Mouse (Mus musculus) midbrain, embryonic 10.5 days (tissue): Measurements from ENCODE around the gene Hoxa1. TPM values are rescaled to one million over a fixed set of nuclear protein-coding genes. Genes with fewer than 3 reads are reported as not detected.

Source experiments
- DNase-seq: peaks from one replicate; pipeline ENCODE4 v3.0.0-alpha.2; 2017; ENCODE audit warnings: low spot score
- H3K27ac ChIP-seq: fragments of 300-500 bp; sonication (generic); replicated peaks from 2 replicates; pipeline ENCODE4 v1.5.1; 2016; ENCODE audit warnings: mild to moderate bottlenecking
- H3K27me3 ChIP-seq: fragments of 300-500 bp; sonication (generic); 2 replicates; pipeline ENCODE4 v1.6.1; 2016; ENCODE audit warnings: low read depth, mild to moderate bottlenecking; ENCODE audit not compliant: poor library complexity, severe bottlenecking
- H3K36me3 ChIP-seq: fragments of 300-500 bp; sonication (generic); 2 replicates; pipeline ENCODE4 v1.6.1; 2016; ENCODE audit warnings: mild to moderate bottlenecking, moderate library complexity
- H3K4me1 ChIP-seq: fragments of 300-500 bp; sonication (generic); 2 replicates; pipeline ENCODE4 v1.6.1; 2016
- H3K4me3 ChIP-seq: fragments of 300-500 bp; sonication (generic); 2 replicates; pipeline ENCODE4 v1.5.1; 2016; ENCODE audit warnings: mild to moderate bottlenecking, moderate library complexity
- H3K9me3 ChIP-seq: fragments of 300-500 bp; sonication (generic); replicated peaks from 2 replicates; pipeline ENCODE4 v1.6.1; 2016; ENCODE audit warnings: mild to moderate bottlenecking
- WGBS: fragments of 180-500 bp; shearing (Covaris S2); methylation state at CpG from one replicate; pipeline ENCODE4 v1.1.7; 2016; 5-methylcytosine and 5-hydroxymethylcytosine counted together
- polyA plus RNA-seq: library from polyadenylated mRNA; unstranded; fragments of >200 nt; fragmentation: Nextera tagmentation; extraction: Ambion mirVana; gene quantifications from 2 replicates; pipeline ENCODE4 v1.2.1, GENCODE M21; 2016

Gene Hoxa1
- polyA plus RNA-seq, 1 experiment from 2014 or later, result 0.47 TPM

GRCm38 (mm10) chr6:52165441-52166370 lies 7.6 kb upstream of the Hoxa1 start:
- no peaks in the 10 kb centered on the region for H3K9me3 ChIP-seq
- peaks cover 5% of the 10 kb centered on the region for H3K4me1 ChIP-seq
- H3K27me3 ChIP-seq, result peaks cover 100% of the 10 kb centered on the region
- H3K4me3 ChIP-seq, result no peak overlapping the region
- WGBS, result under 1% methylated on average over 28 of the region's 28 CpGs
- DNase-seq, result peak; percentile 62
- H3K27ac ChIP-seq, result no peak overlapping the region
- no peaks in the 10 kb centered on the region for H3K36me3 ChIP-seq

- peak; percentile 46 for DNase-seq
- peaks cover 100% of the 10 kb centered on the region for H3K27me3 ChIP-seq
- H3K4me1 ChIP-seq, result peaks cover 13% of the 10 kb centered on the region
Measured at GRCm38 (mm10) chr6:52164626-52165440, 6.7 kb upstream of the Hoxa1 start, which contains the start of gene Hoxa2. Gene Hoxa2 (minus strand): TSS chr6:52164831.

GRCm38 (mm10) chr6:52164051-52164625 lies 6.0 kb upstream of the Hoxa1 start:
- H3K4me3 ChIP-seq, result 0 out of 2 replicates have a peak overlapping the region, but pooled peaks have one; percentile 11
- no peak overlapping the region for H3K27ac ChIP-seq
- WGBS, result under 1% methylated on average over 39 of the region's 39 CpGs
- H3K36me3 ChIP-seq, result no peaks in the 10 kb centered on the region
- H3K9me3 ChIP-seq, result no peaks in the 10 kb centered on the region
- H3K4me1 ChIP-seq, result peaks cover 15% of the 10 kb centered on the region
- peak; percentile 73 for DNase-seq
- H3K27me3 ChIP-seq, result peaks cover 100% of the 10 kb centered on the region

More at GRCm38 (mm10) chr6:52164626-52165440, 6.7 kb upstream of the Hoxa1 start, which contains the start of gene Hoxa2:
- 2% methylated on average over 25 of the region's 25 CpGs for WGBS
- Histone ChIP-seq H3K4me3 (0 out of 2 replicates have a peak within 1 kb of the TSS, but pooled peaks have one; percentile 11), H3K9me3 (no peaks in the 10 kb centered on the region), H3K27ac (no peak within 1 kb of the TSS), H3K36me3 (no peaks in the 10 kb centered on the region)

GRCm38 (mm10) chr6:52163366-52164031 lies 5.4 kb upstream of the Hoxa1 start:
- peak; percentile 66 for DNase-seq
- no peak overlapping the region; the same call in 1 of the 2 replicates for H3K4me3 ChIP-seq
- H3K36me3 ChIP-seq, result no peaks in the 10 kb centered on the region
- H3K9me3 ChIP-seq, result no peaks in the 10 kb centered on the region
- H3K4me1 ChIP-seq, result peaks cover 21% of the 10 kb centered on the region
- H3K27ac ChIP-seq, result no peak overlapping the region
- under 1% methylated on average over 17 of the region's 17 CpGs for WGBS
- H3K27me3 ChIP-seq, result peaks cover 100% of the 10 kb centered on the region

GRCm38 (mm10) chr6:52162611-52163365 lies 4.7 kb upstream of the Hoxa1 start:
- Histone ChIP-seq H3K4me3 (no peak overlapping the region), H3K9me3 (no peaks in the 10 kb centered on the region), H3K27ac (no peak overlapping the region), H3K27me3 (peaks cover 100% of the 10 kb centered on the region), H3K36me3 (no peaks in the 10 kb centered on the region), H3K4me1 (peaks cover 28% of the 10 kb centered on the region)
- 1% methylated on average over 14 of the region's 14 CpGs for WGBS
- DNase-seq, result peak; percentile 11

- peaks cover 100% of the 10 kb centered on the region for H3K27me3 ChIP-seq
- H3K36me3 ChIP-seq, result no peaks in the 10 kb centered on the region
- H3K4me3 ChIP-seq, result no peak overlapping the region
- H3K9me3 ChIP-seq, result no peaks in the 10 kb centered on the region
- H3K27ac ChIP-seq, result no peak overlapping the region
- 4% methylated on average over 1 of the region's 1 CpGs for whole genome bisulfite sequencing
- peaks cover 29% of the 10 kb centered on the region for H3K4me1 ChIP-seq
- DNase-seq, result peak; percentile 11
Measured at GRCm38 (mm10) chr6:52162093-52162380, 3.9 kb upstream of the Hoxa1 start.

GRCm38 (mm10) chr6:52161336-52162092 lies 3.4 kb upstream of the Hoxa1 start:
- H3K4me1 ChIP-seq, result peaks cover 29% of the 10 kb centered on the region
- no peaks in the 10 kb centered on the region for H3K36me3 ChIP-seq
- no peak overlapping the region for H3K4me3 ChIP-seq
- no peaks in the 10 kb centered on the region for H3K9me3 ChIP-seq
- peaks cover 100% of the 10 kb centered on the region for H3K27me3 ChIP-seq
- H3K27ac ChIP-seq, result no peak overlapping the region
- DNase-seq, result no peak
- WGBS, result 2% methylated on average over 8 of the region's 8 CpGs

- peak; percentile 64 for DNase-seq
- Histone ChIP-seq H3K36me3 (no peaks in the 10 kb centered on the region), H3K27ac (no peak overlapping the region), H3K9me3 (no peaks in the 10 kb centered on the region), H3K4me3 (no peak overlapping the region), H3K27me3 (peaks cover 100% of the 10 kb centered on the region), H3K4me1 (peaks cover 29% of the 10 kb centered on the region)
- 1% methylated on average over 30 of the region's 30 CpGs for WGBS
Measured at GRCm38 (mm10) chr6:52160511-52161335, 2.6 kb upstream of the Hoxa1 start.

- Histone ChIP-seq H3K36me3 (no peaks in the 10 kb centered on the region), H3K9me3 (no peaks in the 10 kb centered on the region), H3K27ac (no peak overlapping the region), H3K4me3 (no peak overlapping the region), H3K27me3 (peaks cover 100% of the 10 kb centered on the region), H3K4me1 (peaks cover 29% of the 10 kb centered on the region)
- 2% methylated on average over 9 of the region's 9 CpGs for WGBS
- DNase-seq, result no peak
Measured at GRCm38 (mm10) chr6:52159979-52160378, 1.9 kb upstream of the Hoxa1 start.

GRCm38 (mm10) chr6:52159164-52159761 lies 1.1 kb upstream of the Hoxa1 start:
- peak; percentile 48 for DNase-seq
- H3K36me3 ChIP-seq, result no peaks in the 10 kb centered on the region
- H3K27me3 ChIP-seq, result peaks cover 100% of the 10 kb centered on the region
- no peaks in the 10 kb centered on the region for H3K9me3 ChIP-seq
- peak overlapping the region; percentile 71 for H3K4me3 ChIP-seq
- 1% methylated on average over 12 of the region's 12 CpGs for WGBS
- no peak overlapping the region; the same call in 1 of the 2 replicates for H3K27ac ChIP-seq
- H3K4me1 ChIP-seq, result peaks cover 28% of the 10 kb centered on the region
